Mouse (Mus musculus): ENCODE measurements around the gene Psmc3ip.

Gene Psmc3ip

DNA sequence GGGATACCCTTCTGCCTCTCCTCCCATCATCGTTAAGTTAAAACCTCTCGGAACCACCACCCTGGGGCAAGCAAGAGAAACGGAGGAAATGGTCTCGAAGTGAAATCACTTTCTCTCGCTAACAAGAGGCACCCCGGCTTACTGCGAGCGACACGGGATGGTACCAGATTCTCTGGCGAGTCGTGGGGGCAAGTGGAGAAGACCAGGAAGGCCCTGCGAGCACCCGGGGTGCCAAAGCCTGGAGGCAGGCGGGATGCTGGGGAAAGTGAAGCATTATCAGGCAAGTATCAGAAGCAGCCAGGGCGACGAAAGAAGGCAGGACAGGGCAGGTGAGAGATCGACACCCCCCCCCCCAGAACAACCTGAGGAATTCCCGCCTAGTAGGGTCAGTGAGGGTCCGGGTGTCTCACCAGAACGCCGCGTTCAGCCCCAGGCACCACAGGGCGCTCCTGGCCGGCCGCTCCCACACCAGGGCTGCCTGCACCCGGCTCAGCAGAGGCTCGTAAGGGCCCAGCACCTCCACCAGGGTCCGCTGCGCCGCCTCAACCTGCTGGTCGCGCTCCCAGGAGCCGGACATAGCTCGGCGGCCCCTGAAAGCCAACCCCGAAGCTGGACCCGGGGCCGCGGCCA lies 24.0 kb upstream of the Psmc3ip start:
- no peak for DNase-seq (ENCODE audit: extremely low spot score, low read depth, low spot score)

DNA sequence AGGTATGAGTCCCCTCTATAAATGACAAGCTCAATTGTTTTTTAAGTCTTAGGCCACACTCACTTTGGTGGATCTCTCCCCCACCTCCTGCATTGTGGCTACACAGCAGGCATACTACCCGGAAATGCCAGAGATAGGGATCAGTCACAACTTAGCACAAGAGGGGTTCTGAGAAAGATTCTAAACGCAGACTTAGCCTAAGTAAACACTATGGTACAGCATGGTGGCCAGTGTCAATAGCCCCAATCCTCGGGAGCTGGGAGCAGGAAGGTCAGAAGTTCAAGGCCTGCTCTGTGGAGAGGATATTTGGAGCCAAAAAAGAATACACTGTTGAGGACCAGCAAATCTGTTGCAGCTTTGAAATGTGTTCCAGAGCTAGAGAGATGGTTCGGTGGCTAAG lies 22.9 kb upstream of the Psmc3ip start:
- no peak for DNase-seq (ENCODE audit: extremely low spot score, low read depth, low spot score)

DNA sequence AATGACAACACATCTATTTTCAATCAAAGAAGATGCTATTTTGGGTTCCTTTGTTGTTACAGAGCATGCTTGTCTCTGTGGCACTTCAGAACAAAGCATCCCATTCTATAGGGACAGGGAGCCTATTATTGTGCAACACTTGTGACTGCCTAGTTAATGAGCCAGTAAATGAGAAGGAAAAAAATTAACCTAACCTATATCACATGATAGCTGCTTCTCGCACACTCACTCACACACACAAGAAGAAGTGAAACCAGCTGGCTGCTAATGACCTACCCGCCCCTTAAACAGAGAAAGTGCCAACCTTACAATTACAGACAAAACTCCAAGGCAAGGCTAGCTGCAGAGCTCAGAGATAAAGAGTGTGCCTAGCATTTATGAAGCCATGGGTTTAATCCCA lies 20.3 kb upstream of the Psmc3ip start:
- DNase-seq (ENCODE audit: extremely low spot score, low read depth, low spot score) = no peak

DNA sequence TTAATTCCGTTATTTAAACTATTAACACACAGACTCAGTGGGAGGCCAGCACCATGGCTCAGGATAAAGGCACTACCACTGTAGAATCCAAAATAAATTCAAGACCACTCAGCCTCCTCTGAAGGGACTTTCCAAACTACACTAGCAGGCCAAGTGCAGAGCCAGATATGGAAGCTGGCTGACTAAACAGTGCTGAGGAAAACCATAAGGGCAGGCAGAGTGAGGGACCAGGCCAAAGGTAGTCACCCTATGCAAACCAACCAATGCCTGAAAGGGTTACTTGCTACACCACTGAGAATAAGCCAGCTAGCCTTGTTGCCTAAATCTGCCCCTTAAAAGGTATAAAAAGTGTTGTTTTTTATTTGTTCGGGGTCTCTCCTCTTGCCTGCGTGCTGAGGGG lies 16.9 kb upstream of the Psmc3ip start:
- no peak for DNase-seq (ENCODE audit: extremely low spot score, low read depth, low spot score)

DNA sequence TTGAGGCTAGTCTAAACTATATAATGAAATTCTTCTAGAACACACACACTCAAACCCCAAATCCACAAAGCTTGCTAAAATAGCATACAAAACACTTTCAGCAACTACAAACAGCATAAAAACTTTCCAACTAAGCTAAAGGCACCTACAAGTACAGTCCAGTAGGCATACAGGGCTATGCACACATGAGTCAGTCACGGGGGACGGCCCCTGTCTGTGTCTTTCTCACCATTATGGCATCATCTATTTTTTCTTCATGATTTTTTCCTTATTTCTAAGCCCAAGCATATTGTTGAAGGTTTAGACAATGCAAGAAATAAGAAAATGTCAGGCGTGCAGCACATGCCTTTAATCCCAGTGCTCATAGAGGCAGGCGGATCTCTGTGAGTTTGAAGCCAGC lies 15.9 kb upstream of the Psmc3ip start:
- DNase-seq (ENCODE audit: extremely low spot score, low read depth, low spot score) = no peak

DNA sequence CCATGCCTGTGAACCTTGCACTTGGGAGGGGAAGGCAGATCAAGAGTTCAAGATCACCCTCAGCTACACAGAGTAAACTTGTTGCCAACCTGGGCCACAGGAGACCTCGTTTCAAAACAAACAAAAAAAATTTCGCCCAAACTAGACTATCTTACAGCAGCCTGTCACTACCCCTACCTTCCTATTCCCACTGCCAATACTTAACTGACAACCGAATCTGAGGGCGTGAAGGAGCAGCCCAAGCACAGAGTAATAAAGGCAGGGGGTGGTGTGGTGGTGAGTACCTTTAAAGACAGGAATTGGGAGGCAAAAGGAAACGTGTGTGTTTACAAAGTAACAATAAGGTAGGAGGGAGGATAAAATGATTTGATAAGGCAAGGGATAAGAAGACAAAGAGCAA lies 15.5 kb upstream of the Psmc3ip start:
- no peak for DNase-seq (ENCODE audit: extremely low spot score, low read depth, low spot score)

DNA sequence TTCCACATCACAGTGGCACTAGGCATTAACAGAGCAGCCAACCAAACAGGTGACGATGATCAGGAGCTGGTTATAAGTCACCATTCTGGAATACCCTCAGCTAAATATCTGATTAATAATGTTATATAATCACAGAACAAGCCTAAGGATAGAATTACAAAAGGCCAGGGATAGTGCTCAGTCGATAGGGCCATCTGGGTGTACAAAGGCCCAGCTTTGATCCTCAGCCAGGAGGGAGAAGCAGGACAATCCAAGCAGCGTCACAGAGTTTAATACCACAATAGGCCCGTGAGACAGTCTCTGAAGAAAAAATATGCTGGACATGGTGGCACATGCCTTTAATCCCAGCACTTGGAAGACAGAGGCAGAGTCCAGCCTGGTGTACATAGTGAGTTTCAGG lies 14.1 kb upstream of the Psmc3ip start:
- DNase-seq (ENCODE audit: extremely low spot score, low read depth, low spot score) = no peak

DNA sequence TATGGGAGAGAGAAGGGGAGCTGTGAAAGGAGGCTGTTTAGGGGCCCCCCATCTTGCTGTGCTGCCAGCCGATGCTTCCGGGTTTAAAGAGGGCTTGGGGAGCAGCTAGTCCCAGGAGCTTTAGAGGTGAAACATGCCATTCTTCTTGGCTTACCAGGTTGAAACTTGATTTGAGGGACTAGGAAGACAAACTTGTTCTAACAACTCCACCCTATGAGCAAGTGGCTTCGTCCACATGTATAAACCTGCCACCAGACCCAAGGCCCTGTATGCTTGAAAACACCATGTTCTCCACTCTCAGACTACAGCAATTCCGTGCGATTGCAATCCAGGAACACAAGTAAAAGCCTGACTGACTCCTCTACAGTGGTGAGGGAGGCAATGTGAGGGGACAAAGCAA lies 7.8 kb upstream of the Psmc3ip start:
- no peak for DNase-seq (ENCODE audit: extremely low spot score, low read depth, low spot score)

DNA sequence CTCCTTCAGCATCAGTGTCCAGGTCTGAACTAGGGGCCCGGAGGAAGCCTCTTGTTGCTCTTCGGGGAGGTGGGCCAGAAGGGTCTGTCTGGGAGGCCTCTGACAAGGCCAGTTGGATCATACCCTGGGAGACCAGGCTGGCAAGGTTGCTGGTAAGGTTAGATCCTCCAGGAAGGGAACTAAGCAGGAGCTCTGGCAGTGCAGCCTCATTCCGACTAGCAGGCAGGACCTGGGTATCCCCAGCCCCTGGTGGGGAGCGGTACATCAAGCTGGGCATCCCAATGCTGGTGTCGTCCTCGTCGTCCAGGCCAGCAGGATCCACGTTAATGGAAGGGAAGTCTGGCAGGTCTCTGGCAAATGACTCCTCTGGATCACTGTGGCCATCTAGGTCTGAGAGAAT lies 3.0 kb upstream of the Psmc3ip start:
- no peak for DNase-seq (ENCODE audit: extremely low spot score, low read depth, low spot score)

DNA sequence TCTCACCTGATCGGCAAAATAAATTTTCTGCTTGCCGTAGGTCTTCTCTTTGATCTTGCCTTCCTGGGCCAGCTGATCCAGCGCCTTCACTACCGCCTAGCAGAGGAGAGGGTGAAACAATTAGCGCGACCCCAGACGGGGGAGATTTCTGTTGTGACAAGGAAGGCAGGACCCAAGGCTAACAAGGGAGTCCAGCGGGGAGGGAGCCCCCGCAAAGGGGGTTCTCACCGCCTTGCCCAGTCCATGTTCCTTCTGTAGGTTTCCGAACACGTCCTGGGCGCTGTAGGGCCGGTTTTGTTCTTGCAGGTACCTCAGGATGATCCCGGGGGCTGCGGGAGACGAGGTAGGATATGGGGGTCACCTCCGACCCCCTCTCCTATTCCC lies 314 bp downstream of the Psmc3ip start:
- no peak for DNase-seq (ENCODE audit: extremely low spot score, low read depth, low spot score)

DNA sequence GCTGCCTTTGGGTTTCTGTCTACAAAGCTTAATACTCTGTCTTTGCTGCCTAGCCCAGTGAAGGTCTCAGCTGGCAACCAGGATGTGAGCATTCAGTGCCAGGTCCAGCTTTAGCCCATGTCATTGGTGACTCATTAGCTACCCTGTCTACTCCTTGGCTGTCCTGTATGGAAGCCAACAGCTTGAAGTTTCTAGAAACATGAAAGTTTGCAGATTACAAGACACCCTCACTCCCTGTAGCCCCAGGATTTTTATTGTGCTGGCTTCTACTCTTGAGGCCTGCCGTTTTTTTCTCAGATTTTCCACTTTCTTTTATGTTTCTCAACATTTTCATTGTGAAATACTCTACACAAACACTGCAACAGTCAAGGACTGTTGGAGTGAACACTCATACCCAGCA lies 5.3 kb downstream of the Psmc3ip start:
- DNase-seq (ENCODE audit: extremely low spot score, low read depth, low spot score) = no peak

DNA sequence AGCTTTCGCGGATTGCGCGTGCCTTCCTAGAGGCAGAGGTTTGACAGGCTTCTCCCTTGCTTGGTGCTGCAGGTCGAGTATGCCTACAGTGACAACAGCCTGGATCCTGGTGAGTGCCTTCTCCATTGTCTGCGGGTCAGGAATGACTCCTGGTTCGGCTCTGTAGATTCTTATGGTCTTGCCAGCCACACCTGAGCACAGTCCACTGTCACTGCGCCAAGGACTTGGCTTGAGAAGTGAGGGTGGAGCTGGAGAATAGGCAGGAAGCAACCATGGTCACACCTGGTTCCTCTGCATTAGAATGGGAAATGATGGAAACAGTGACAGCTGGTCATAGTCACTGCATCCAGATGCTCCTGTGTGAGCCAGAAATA lies 7.6 kb downstream of the Psmc3ip start:
- no peak for DNase-seq (ENCODE audit: extremely low spot score, low read depth, low spot score)

DNA sequence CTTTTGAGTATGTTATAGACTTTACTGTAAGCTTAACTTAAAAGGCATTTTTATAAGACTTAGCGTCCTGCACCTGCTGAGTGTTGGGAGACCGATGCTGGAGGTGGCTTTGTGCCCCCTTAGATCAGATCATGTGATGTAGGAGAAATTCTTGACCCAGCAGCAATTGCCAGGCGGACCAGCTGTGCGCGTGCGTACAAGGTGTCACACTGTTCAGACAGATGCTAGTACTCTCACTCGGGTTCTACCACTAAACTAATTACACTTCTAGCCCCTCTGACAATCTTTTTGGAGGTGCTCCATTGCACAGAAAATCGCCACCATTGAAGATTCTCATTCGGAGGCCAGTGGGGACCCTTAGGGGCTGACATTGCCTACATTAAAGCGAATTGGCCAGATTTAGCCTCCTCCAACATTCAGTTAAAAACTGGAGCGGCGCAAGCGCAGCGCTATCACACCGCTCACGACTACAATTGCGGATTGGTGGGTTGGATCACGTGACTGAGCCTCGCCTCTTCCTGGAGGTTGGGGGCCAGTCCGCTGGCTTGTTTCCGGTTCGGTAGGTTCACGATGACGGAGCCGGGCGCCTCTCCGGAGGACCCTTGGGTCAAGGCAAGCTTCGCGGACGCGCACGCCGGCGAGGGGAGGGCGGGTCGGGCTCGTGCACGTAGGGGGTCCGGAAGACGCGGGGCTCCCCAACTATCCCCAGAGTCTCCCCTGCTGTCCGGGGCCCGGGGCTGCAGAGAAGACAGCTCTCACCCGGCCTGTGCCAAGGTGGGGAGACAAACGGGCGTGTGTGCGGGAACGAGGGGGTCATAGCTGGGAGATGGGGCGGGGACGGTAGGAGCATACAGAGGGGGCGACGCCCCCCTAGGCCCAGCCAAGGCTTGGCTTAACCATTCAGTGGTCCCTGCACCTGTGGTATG lies 8.2 kb downstream of the Psmc3ip start, which contains the start of gene Mlx:
Gene Mlx, plus strand, starts transcription at position 522 of the 926 bp plus-strand sequence.
- DNase-seq (ENCODE audit: extremely low spot score, low read depth, low spot score) = peak; percentile 81

DNA sequence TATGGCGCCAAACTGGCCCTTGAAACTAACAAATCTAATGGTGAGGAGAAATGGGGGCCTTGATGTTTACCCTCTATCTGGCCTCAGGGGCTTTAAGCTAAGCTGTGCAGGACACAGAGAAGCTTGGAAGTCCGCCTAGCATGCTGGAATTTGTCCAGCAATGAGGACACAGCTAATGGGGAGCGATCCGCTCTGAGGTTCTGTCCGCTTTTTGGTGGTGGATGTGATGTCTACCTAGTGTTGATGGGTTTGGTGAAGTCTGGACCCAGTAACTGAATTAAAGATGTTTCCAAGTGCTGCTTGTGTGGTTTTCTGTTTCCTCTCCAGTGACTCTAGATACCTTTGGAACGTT lies 8.9 kb downstream of the Psmc3ip start:
- DNase-seq (ENCODE audit: extremely low spot score, low read depth, low spot score) = no peak

DNA sequence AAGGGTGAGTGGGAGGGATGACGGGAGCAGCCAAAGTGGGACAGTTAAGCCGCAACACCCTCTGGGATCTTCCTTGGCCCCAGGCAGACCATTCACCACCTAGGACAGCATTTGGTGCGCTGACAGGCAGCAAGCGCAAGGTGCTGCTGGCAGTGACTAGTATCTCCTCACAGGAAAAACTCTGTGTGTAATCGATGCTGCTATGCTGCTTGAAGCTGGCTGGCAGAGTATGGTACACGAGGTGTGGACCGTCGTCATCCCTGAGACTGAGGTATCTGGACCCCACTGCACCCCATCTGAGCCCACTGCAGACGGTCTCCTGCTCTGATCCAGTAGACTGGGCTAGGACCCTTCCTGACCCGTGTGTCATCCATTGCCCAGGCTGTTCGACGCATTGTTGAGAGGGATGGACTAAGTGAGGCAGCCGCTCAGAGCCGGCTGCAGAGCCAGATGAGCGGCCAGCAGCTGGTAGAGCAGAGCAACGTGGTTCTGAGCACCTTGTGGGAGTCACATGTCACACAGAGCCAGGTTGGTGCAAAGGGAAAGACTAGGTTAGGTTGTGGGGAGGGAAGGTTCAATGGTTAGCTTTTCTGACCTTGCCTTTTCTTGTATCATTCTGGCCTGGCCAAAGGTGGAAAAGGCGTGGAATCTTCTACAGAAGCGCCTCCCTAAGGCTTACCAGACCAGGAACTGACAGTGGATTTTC lies 9.5 kb downstream of the Psmc3ip start:
- no peak for DNase-seq (ENCODE audit: extremely low spot score, low read depth, low spot score)

DNA sequence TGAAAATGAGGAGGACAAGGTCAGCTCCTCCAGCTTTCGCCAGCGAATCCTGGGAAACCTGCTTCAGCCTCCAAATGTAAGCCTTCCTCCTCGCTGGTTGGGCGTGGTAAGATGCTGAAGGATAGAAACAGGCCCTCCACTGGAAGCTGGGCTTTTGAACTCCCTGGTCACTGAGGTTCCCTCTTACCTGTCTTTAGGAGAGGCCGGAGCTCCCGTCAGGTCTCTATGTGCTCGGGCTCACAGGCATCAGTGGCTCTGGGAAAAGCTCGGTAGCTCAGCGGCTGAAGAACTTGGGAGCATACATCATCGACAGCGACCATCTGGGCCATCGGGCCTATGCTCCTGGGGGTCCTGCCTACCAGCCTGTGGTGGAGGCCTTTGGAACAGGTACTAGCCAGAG lies 10.4 kb downstream of the Psmc3ip start:
- no peak for DNase-seq (ENCODE audit: extremely low spot score, low read depth, low spot score)

DNA sequence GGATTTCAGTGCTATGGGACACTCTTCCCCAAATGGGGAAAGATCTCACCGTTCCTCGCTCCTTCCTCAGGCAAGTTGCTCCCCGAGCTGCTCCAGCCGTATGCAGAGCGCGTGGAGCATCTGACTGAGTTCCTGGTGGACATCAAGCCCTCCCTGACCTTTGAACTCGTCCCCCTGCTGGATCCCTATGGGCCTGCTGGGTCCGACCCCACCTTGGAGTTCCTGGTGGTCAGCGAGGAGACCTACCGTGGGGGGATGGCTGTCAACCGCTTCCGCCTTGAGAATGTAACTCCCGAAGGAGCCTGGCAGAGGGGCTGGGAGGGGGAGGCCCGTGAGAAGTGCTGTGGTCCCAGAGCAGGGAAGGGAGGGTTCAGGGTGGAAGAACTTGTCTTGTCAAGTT lies 11.0 kb downstream of the Psmc3ip start:
- DNase-seq (ENCODE audit: extremely low spot score, low read depth, low spot score) = no peak

DNA sequence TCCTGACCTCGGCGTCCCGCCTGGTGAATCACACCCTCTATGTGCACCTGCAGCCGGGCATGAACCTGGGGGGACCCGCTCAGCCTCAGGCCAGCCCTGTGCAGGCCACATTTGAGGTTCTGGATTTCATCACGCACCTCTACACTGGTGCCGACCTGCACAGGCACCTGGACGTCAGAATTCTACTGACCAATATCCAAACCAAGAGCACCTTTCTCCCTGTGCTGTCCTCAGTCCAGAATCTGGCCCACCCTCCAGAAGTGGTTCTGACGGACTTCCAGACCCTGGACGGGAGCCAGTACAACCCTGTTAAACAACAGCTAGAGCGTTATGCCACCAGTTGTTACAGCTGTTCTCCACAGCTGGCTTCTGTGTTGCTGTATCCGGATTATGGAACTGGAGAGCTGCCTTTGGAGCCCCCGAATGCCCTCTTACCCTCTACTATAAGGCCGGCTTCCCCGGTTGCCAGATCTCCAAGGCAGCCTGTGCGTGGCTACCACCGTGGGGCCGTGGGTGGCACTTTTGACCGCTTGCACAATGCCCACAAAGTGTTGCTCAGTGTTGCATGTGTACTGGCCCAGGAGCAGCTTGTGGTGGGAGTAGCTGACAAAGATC lies 12.0 kb downstream of the Psmc3ip start:
- DNase-seq (ENCODE audit: extremely low spot score, low read depth, low spot score) = no peak

DNA sequence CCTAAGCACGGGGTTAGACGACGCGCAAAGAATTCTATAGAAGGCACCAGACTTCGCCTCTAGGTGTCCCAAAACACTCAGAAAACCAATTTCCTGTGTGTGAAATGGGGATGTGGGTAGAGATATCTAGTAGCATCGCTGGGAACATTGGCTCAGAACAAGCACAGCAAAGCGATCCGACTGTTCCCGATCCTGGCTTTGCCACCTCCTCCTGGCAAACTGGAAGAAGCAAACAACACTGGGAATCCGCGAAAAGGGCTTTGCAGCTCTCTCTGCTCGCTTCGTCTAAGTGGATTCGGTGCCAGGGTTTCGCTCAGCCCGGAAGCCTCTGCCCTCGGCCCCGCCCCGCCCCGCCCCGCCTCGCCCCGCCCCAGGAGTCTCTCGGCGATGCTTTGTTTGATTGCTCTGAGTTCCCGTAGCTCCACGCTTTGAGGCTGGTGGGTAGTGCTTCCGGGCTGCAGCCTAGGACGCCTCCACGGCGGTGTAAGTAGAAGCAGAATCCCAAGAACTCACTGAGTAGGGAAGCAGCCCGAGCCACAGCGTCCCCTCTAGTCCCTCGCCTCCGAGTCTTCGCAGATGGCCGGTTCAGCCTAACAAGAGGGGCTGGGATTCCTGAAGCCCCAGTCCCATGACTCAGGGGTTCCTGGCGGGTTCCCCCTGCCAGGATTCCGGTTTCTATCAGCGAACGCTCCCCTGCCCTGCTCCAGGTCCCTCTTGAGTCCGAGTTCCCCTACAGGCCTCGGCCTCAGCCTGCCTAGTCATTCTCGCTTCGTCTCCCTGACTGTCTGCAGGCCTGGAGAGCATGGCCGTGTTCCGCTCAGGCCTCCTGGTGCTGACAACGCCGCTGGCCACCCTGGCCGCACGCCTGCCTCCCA lies 12.8 kb downstream of the Psmc3ip start, which contains the start of gene Coasy:
Gene Coasy, plus strand, starts transcription at position 358 of the 875 bp plus-strand sequence.
- peak; percentile 87 for DNase-seq (ENCODE audit: extremely low spot score, low read depth, low spot score)

DNA sequence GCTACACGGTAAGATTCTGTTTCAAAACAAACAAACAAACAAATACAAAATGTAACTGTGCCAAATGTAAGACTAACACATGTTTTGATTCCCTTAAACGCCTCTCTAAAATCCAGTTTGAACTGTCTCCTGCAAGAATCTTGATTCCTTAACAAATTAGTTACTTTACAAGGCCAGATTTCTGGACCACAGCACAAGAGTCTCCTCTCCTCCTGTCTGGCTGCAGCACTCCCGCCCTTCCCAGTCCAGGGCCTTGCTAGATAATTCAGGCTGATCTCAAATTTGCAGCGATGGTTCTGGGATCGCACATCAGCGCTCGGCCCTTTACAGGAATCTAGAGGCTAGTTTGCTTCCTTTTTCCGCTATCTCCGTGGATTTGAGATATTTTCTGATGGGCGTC lies 13.6 kb downstream of the Psmc3ip start:
- no peak for DNase-seq (ENCODE audit: extremely low spot score, low read depth, low spot score)

DNA sequence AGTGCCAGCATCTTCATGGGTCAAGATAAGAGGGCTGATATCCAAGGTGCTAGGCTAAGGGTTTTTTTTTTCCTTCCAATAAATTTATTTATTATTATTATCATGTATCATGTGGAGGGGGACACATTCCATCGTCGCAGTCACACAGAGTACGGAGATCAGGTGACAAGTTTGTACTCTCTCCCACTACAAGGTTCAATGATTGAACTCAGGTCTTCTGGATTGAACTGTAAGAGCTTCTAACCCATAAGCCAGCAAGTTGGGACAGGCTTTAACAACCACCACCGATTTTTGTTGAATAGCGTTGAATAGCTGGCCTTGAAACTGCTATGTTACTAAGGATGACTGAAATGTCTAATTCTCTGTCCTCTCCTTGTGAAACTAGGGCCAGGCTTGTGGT lies 14.8 kb downstream of the Psmc3ip start:
- no peak for DNase-seq (ENCODE audit: extremely low spot score, low read depth, low spot score)

Data from hindlimb bud, embryonic 11.5 days (tissue).